Mouse (Mus musculus): ENCODE measurements at regions not wholly inside any gene's neighbourhood (a gene's known extent, or its start where the extent isn't known, plus 50 kb on each side); places are given as distances from the start of the nearest gene placed in this dataset.
A peak's percentile ranks its signal among the peaks of the same experiment; 100 is the strongest.

DNA sequence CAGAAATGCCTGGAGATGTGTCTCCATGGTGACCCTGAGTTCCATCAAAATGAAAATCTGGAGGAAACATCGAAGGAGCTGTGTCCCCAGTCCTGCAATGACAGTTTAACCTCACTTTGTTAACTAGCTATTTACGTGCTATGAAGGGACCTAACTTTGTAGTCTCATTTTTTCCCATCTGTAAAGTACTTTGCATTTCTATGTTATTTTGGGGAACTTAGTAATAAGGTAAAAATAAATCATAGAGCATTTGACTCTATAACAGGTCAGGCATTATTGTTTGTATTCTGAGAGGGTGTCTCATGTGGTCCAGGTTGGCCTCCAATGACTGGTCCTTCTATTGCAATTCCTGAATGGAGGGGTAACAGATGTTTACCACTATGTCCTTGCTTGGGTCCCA is 513.6 kb upstream of the Adgrl2 start:
- DNase-seq (ENCODE audit: low spot score): no peak

- no peak for DNase-seq (ENCODE audit: low spot score)
These were observed 509.8 kb upstream of the Adgrl2 start for GRCm38 (mm10) chr3:149500130-149500529.

GRCm38 (mm10) chr3:149498765-149499164 is 508.4 kb upstream of the Adgrl2 start:
- no peak for DNase-seq (ENCODE audit: low spot score)

DNA sequence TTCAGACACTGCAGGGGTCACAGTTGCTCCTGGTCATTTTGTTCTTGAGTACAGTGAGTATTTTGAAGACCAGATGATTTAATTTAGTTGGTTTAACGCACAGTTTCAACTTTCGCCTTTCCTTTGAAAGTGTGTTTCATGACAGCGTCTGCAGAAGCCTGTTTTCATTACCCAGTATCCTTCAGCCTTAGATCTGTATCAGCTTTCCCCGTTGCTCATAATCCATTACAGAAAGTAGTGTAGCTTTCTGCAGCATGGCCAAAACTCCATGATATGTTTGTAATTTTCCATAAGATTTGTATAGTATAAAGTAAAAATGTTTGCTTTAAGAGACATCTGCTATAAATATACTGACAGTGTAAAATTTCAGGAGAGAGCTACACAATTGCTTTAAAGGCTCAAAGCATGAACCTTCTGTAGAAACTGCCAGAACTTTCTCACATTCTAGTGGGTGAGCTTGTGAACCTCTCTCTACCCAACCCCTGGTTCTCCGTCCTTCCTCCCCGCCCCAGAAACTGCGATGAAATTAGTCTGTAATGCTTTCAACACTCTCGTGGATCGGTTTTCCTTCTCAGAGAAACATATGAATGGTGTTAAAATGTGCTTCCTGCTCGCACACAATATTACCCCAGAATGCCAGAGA is 506.6 kb upstream of the Adgrl2 start:
- no peak for DNase-seq (ENCODE audit: low spot score)

- DNase-seq (ENCODE audit: low spot score): no peak
These were observed 505.8 kb upstream of the Adgrl2 start for GRCm38 (mm10) chr3:149496122-149496521.

DNA sequence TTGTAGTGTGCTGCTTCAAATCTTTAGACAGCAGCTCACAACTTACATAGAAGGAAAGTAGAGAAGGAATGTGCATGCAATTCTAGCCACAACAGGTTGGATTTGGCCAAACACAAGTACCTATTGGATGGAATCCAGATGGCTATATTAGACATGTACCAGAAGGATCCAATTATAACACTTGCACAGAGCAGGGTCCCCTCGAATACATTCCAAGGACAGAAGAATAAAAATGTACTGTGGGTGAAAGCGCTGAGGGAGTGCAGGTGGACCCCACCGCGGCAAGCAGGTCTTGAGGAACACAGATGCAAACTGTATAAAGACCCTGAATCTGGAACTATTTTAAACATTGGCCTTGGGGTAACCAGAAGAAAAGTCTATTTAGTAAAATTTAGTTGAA is 497.8 kb upstream of the Adgrl2 start:
- no peak for DNase-seq (ENCODE audit: low spot score)

DNA sequence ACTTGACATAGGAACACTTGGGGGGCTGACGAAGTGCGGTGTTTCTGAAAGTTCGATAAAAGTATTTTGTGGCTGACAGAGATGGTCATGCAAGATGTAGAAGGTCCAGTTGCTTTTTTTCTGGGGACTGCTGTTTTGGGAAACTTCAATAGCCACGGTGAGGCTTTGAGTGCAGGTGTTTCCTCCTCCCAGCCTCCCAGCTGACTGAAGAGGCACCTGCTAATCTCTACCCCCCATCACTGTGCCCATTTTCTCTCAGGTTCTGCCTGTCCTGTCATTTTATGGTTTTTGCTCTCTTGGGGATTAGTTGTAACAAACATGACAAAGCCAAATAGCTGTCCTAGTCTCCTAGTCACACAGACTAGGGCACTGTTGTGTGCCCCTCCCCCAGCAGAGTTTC is 495.1 kb upstream of the Adgrl2 start:
- DNase-seq (ENCODE audit: low spot score): no peak

DNA sequence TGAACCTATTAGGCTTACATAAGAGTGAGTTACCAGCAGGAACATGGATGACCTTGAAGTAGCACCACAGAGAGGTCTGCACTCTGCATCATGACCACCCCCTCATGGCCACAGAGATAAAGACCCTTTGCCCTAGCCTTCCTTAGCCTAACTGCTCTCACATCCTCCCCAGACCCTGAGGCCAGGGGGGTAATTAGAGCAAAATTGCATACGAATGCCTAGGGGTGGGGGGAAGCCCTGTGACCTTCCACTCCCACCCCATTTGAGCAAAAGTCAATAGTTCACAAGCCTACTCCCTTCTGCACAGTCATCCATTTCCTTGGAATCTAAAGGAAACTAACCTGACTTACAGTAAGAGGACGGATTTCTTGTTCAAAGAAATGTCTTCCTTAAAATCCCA is 494.0 kb upstream of the Adgrl2 start:
- DNase-seq (ENCODE audit: low spot score): no peak

- DNase-seq (ENCODE audit: low spot score): no peak
These were observed 485.8 kb upstream of the Adgrl2 start for GRCm38 (mm10) chr3:149476151-149476550.

DNA sequence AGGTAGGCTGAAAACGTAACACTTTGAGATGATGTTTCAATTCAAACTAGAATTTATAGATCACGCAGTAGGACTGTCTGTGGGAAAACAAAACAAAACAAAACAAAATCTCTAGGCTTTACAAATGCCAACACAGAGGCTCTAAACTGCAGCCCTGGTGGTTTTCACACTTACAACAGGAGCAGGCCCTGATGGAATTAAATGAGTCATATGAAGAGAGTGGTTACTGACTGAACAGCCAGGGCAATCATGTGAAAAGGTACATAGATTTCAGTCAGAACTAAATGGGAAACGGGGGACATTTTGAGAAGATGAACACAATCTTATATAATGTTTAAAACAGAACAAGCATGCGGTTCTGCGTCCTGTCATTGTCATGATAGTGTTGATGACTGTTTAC is 476.6 kb upstream of the Adgrl2 start:
- no peak for DNase-seq (ENCODE audit: low spot score)

DNA sequence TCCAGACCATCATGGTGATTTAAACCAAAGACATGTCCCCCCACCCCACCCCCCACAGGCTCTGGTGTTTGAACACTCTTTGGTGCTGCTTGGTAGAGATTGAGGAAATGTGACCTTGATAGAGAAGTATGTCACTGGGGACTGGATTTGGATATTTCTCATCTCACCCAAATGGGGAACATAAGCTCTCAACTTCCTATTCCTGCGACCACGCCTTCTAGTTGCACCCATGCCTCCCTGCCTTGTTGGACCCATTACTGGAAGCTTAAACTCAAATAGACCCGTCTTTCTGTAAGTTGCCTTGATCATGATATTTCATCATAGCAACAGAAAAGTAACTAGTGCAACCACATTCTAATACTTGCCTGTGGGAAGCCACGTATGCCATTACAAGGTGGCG is 474.2 kb upstream of the Adgrl2 start:
- DNase-seq (ENCODE audit: low spot score): no peak

GRCm38 (mm10) chr3:149462121-149462541 is 471.8 kb upstream of the Adgrl2 start:
- DNase-seq (ENCODE audit: low spot score): no peak

DNA sequence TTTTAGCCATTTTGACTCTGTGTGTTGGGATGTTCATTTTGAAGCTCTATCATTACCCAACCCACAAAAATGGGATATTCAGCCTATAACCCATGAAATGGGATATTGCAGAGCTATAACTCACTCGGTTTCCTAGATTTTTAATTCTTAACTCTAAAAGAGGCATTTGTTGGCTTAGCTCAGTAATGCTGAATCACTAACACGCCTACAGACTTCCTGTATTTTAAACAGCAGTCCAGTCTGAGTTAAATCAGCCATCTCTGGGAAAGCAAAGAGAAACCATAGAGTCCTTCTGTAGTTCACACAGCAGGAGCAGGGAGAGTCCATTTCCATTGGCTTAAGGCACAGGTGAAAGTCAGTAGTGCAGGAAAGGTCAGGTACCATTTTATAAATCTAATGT is 471.3 kb upstream of the Adgrl2 start:
- no peak for DNase-seq (ENCODE audit: low spot score)

DNA sequence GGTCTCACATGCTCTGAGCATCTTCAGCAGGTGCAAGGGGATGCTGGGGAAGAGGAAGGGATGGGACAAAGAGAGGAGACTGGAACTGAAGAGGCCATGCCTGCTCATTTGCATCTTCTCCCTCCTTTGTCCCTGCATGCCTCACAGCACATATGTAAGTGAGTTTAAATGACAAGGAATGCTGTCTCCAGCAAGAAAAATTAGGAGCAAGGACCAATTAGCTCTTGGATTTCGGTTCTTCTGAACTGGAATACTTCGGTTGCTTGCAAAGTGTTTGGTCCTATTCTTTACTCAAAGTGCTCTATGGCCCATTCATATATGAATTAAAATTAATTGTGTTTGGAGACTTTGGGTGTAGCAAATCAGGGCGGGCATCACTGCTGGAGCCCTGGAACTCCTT is 459.0 kb upstream of the Adgrl2 start:
- DNase-seq (ENCODE audit: low spot score): no peak

DNA sequence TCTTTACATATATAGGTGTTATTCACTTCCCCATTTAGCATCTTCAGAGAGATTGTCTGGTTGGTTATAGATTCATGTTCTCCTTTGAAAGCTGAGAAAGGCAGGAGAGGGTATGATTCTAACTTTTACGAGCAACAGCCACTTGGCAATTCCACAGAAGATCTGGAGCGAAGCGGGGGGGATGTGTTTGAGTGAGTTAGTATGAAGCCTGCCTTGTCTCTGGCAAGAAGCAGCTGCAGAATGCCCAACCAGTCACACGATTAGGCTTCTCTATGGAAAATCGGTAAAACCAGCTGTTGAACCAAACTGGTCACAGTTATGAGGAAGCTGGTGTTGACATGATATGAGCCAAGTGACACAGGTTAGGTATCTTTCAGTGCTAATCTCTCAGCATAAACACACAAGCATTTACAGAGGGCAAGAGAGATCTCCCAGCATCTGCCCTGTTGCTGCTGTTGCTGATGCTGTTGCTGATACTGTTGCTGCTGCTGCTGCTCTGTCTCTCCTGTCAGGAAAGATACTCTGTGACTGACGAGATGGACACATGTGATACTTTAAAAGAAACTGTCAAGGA is 455.7 kb upstream of the Adgrl2 start:
- DNase-seq (ENCODE audit: low spot score): no peak

- DNase-seq (ENCODE audit: low spot score): peak; percentile 1
These were observed 454.7 kb upstream of the Adgrl2 start for GRCm38 (mm10) chr3:149444854-149445577.

- no peak for DNase-seq (ENCODE audit: low spot score)
These were observed 454.0 kb upstream of the Adgrl2 start for GRCm38 (mm10) chr3:149444377-149444776.

- no peak for DNase-seq (ENCODE audit: low spot score)
These were observed 450.9 kb upstream of the Adgrl2 start for GRCm38 (mm10) chr3:149441227-149441626.

- no peak for DNase-seq (ENCODE audit: low spot score)
These were observed 447.4 kb upstream of the Adgrl2 start for GRCm38 (mm10) chr3:149437763-149438162.

DNA sequence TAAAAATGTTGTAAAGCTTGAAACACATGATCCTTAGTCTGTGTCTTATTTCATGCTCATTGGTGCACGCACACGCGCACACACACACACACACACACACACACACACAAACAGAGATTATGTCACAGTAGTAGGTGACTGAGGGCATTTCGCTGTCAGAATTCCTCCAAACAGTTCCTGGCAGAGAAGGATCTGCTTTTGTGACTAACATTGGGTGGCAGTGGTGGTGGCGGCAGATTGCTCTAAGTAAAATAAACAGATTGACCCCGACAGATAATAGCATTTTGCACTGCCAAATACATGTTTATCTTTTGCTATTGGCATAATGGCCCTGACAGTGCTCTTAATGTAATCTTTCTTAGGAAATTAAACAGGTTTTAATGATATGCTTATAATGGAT is 446.6 kb upstream of the Adgrl2 start:
- no peak for DNase-seq (ENCODE audit: low spot score)

DNA sequence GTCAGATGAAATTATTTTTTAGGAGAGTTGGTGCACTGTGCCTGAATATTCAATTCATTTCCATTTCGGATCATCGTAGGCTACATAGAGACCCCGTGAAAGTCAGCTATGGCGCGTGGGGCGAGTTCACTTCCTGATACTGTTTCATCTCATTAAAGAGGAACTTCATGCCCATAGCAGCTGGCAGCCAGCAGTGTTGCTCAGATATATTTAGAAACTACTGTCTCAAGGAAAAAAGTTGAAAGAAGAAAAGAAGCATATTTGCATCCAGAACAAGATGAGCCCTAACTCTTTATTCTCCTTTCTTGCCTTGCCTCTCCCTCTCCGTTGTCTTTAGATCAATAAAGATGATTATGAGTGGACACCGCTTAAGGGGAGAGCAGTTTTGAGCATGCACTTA is 446.1 kb upstream of the Adgrl2 start:
- no peak for DNase-seq (ENCODE audit: low spot score)

DNA sequence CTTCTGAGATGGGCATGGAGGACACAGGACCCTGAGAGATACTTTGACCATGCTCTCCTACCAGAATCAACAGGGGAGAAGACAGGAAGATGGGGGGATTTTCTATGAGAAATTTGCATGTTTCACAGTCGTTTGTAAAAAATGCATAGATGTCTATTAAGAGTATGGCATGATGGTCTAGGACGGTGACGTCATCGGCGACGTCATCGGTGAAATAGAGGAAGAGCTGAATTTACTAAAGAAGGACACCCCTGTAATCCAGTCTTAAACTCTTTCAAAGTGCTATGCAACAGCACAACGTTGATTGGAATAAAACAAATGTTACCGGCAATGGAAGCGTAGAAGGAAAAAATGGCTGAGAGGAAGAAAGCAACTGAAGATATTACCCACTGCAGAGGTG is 441.4 kb upstream of the Adgrl2 start:
- DNase-seq (ENCODE audit: low spot score): no peak
